Mouse (Mus musculus) ES-Bruce4 (cell line): ENCODE data around the gene Gm20503.

ENCODE experiments used
- EP300 ChIP-seq: IDR thresholded peaks from 2 replicates; pipeline ENCODE4 v1.6.1; 2011; ENCODE audit warnings: low read depth, low read length; ENCODE audit not compliant: insufficient read depth
- POLR2A ChIP-seq: IDR thresholded peaks from one replicate; pipeline ENCODE4 v1.8.1; 2011; ENCODE audit warnings: low read length; ENCODE audit not compliant: insufficient read depth

DNA sequence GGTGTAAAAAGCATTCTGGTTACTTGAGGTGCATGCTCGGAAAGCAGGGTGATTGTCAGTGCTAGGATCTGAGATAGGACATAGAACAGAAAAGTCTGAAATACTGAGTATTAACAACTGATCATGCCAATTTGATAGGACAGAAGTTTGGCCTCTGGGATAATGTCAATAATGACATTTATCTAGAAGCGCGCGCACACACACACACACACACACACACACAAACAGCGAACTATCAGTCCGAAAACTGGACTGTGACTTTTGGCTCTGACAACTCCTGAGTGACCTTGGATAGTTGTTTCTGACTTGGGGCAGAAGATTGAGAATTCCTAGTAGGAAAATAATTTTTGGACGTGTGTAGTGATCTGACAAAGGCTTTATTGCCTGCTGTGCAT, 793 bp downstream of the Gm20503 start:
- TF ChIP-seq EP300 (no peak), POLR2A (no peak)
